Mouse (Mus musculus): ENCODE measurements around the gene Mrps6. TPM values are rescaled to one million over a fixed set of nuclear protein-coding genes. Genes with fewer than 3 reads are reported as not detected.

The Mrps6 gene
- 64.8 and 64.9 TPM in 2 replicates for polyA plus RNA-seq (2012; rRNA removed)

DNA sequence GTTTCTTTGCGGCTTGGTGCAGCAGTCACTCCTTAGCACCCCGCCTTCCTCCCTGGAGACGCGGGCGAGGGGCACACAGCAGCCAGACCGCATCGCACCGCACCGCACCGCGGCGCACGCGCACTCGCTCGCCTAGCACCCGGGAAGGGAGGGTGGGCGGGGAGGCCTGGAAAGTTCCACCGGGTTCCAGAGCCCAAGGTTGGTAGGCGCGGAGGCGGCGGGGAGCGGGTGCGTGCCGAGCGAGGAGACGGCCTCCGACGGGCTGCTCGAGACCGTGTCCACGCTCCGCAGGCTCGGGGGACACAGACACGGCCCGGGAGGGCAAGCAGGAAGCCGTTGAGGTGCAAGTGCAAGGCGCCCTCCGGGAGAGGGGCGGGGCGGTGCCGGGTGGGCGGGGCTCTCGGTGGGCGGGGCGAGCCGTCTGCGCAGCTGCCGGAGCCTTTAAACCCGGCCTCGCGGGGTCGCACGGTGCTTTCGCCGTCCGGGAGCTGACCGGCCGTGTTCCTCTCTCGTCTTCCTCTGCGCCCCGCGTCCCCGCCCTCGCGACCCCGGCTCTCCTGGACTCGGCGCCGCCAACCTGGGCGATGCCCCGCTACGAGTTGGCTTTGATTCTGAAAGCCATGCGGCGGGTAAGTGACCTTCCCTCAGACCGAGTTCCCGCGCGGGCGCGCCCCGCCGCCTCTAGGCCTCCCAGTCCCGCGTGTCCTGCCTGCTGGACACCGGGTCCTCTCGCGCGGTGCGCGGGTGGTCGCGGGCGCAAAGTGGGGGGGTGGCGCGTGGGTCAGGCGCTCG is at the start of gene Mrps6, which contains the start of the genes Gm49711 and Slc5a3:
Gene Mrps6, plus strand, starts transcription at position 419 of the 792 bp plus-strand sequence.
Gene Gm49711, plus strand, starts transcription at position 465 of the 792 bp plus-strand sequence.
Gene Slc5a3, plus strand, starts transcription at position 471 of the 792 bp plus-strand sequence.
- DNase-seq (ENCODE audit: extremely low spot score in 1 of 2, low spot score in 1 of 2): peak; percentile 55 to 87

DNA sequence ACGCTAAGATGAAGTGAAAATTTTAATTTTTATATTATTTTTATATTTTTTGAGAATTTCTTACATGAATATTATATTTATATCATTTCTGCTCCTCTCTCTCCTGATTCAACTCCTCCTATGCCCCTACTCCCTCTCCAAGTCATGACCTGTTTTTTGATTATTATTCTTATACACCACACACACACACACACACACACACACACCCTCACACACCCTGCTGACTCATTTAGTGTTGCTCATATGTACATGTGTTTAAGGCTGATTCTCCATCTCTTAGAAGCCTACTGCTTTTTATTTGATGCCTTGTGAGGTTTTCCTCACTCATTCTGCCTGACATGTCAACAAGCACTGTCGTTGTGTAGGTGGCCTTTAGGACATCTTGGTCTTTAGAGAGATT is 48.5 kb upstream of the Mrps6 start:
- DNase-seq (ENCODE audit: extremely low spot score in 1 of 2, low spot score in 1 of 2): no peak

DNA sequence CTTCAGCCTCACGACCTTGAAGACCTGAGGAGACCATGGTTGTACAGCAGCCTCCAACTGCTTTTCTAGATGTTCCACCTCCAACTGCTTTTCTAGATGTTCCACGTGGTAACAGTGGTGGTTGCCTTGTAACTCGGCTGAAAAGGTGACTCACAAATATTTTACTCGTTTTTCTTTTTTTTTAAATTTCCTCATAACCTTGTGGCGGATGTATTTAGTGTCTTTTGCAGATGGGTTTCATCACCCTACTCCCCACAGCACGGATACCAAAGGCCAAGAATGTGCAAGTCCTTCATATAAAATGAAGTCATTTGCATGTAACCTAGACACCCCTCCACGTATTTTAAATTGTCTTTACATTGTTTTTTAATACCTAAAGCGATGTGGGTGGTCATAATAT is 41.3 kb upstream of the Mrps6 start:
- no peak for DNase-seq (ENCODE audit: extremely low spot score in 1 of 2, low spot score in 1 of 2)

DNA sequence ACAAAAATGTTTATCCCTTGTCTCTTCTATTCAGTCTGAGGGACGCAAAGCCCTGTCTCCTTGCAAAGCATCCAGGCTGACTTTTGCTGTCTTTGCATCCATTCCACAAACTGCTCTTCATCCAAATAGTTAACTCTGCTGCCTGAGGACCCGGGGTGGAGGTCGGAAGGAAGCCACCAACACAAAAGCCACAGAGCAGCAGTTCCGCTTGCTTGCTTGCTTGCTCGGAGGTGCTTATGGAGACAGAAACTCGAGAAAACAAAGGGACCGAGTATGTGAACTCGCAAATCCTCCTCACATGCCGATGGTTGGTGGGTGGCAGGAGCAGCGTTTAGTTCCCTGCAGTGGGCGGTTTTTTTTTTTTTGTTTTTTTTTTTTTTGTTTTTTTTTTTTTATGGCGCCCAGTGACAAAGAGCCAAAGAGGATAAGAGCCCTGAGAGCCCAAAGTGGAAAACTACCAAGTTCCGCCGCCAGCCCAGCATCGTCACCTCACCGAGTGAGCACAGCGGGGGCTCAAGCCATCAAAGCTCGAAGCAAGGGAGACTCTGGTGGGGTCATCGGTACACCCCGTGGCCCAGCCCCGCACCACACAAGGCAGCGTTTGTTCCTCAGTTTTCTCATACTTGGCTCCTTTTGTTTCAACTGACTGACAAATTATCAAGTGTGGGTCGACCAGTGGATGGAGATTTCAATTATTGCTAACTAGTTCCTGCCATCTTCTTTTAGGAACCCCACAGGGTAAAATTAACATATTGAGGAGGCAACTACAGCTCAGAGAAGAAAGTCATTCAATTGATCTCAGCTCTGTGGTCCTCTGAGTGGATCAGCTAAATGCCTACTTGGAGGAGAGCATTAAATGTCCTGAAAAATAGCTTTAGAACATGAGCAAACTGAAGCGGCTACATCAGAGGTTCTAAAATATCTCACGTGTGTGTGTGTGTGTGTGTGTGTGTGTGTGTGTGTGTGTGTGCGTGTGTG is 38.6 kb upstream of the Mrps6 start:
- DNase-seq (ENCODE audit: extremely low spot score in 1 of 2, low spot score in 1 of 2): peak in 1 of 2 experiments; percentile 26

DNA sequence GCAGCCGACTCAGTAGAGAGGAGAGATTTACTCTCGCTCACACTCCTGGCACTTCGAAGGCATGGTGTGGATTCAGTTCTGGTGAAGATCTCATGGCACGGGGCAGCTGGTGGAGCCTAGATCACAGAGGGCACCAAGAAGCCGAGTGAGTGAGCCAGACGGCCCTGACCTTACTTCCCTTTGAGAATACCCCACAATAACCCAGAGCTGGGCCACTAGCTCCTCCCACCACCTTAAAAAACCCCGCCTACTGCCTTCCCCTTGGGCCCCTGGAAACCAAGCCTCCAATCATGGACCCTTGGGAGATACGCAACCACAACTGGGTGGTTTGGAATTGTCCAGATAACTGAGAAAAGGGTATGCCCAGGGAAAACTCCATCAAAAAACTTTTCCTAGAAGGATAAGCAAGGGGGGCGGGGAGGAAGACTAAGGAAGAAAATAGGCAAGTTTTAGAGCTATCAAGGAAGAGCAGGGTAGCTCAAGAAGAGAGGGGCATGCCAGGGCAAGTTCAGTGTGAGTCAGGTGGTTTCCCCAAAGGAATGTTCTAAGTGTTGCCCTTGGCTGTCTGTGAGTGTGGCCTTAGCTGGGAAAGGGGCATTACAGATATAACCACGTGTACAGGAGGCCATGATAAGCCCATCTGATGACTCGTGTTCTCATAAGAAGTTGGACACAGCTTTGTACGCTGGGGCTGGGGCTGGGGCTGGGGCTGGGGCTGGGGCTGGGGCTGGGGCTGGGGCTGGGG is 36.2 kb upstream of the Mrps6 start:
- DNase-seq (ENCODE audit: extremely low spot score in 1 of 2, low spot score in 1 of 2): no peak

DNA sequence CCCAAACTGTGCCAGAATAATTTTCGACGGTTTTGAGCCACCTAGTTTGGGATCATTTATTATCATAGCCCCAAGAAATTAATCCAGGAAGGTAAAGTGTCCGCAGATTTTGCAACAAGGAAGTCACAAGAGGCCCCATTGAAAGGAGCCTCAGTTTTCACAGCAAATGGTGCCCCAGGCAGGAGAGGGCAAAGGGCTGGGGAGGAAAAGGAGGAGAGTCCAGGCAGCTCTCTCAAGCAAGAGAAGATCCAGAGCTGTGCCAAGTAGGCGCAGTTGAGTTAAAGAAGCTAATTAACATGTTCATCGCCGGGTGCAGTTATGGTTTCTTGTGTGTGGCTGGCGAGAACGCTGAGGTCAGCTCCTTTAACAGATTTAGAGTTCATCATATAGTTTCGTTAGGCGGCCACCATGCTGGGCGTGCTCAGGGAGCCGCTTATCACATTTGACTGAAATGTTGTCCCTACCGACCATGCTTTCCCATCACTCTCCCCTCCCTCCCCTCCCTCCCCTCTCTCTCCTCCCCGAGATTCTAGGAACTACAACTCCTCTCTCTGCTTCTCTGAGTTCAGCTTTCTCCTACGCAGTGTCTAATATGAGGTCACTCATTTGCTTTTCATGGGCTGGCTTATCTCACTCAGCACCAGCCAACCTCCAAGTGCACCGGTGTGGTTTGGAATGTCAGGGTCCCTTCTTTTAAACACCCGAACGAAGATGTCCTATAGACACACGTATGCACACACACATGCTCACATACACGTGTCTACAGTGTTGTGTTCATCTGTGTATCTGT is 35.4 kb upstream of the Mrps6 start:
- no peak for DNase-seq (ENCODE audit: extremely low spot score in 1 of 2, low spot score in 1 of 2)

DNA sequence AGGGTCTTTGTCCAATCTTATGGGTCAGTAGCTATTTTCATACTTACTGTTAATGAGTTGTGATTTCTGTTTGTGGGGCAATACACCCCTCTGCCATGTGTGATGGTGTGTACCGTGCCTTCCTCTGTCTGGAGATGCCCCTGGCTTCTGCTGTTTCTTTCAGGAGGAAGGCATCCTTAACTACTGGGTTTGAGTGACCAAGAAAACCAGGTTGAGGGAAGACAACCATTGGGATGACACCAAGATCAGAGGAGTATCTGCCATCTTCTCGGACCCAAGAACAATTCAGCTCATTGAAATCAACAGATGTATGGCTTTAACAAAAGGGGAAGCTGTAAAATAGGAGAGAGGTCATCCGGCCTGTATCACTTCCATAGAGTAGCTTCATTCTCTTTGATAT is 24.8 kb upstream of the Mrps6 start:
- no peak for DNase-seq (ENCODE audit: extremely low spot score in 1 of 2, low spot score in 1 of 2)

DNA sequence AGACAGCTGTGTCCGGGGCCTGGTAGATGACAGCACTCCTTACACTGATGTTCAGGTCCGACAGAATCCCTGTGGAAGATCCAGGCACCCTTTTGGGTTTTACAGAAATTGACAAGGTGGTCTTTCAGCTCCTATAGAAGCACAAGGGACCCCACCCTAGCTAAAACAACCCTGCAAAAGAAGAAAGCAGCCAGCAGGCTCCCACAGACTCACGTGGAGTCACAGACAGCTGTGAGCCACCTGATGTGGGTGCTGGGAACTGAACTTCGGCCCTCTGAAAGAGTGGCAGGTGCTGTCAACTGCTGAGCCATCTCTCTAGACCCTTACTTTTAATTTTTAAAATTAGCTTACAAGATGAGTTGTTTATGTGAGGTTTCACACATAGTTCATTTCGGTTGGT is 23.4 kb upstream of the Mrps6 start:
- no peak for DNase-seq (ENCODE audit: extremely low spot score in 1 of 2, low spot score in 1 of 2)

DNA sequence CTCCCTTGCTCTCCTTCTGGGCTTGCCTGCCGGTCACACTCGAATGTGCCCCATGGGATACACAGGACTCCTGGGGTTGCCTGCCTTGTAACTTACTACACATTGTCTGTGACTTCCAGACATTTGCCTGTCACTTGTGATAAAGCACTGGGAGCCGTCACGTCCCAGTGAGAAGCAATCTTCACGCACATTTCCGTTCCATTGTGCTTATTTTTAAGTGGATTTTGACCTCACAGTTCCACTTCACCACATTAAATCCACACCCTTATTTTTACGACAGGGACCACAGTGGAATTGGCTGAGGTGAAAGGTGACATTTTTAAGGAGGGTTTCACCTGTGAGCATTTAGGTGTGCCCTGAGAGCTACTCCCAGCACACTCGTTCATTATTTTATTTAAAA is 21.4 kb upstream of the Mrps6 start:
- no peak for DNase-seq (ENCODE audit: extremely low spot score in 1 of 2, low spot score in 1 of 2)

DNA sequence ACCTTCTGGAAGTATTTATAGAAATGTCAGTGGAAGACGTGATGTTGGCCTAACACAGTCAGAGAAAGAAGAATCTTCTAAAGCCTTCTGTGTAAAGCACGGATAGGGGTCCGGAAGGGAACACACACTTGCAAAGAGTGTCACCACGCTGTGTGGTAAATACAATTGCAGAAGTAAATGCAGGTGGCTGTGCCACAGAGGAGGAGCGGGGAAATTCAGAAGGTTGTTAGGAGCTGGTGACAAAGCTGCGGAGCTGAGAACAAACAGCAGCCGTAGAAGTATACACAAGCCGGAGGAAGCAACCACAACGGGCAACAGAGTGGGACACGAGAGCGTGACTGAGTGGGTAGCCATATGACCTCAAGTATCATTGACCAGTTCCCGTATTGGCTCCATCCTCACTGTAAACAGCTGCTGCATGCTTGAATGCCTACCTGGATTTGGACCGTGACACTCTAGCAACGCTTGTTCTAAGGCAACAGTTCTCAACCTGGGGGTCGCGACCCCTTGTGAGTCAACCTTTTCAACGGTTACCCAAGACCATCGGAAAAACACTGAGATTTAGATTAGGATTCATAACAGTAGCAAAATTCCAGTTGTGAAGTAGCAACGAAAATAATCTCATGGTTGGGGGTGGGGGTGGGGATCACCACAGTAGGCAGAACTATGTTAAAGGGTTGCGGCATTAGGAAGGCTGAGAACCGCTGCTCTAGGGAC is 20.0 kb upstream of the Mrps6 start:
- DNase-seq (ENCODE audit: extremely low spot score in 1 of 2, low spot score in 1 of 2): no peak

DNA sequence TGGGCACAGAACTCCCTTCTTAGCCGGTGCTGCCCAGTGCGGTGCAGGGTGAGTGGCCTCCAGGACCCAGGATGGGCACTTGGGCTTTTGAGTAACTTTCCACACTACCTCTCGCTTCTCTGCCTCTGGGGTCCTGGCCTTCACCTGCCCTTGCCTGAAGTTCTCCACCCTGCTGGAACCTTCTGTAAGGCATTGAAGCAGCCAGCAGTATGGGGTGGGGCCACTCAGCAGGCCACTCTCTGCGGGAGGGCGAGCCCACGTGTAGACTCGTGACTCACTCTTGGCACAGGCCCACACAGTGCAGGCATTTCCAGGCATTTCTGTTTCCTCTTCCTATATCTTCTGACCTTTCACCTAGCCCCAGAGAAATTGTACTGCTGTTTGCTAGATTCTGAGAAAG is 18.6 kb upstream of the Mrps6 start:
- no peak for DNase-seq (ENCODE audit: extremely low spot score in 1 of 2, low spot score in 1 of 2)

DNA sequence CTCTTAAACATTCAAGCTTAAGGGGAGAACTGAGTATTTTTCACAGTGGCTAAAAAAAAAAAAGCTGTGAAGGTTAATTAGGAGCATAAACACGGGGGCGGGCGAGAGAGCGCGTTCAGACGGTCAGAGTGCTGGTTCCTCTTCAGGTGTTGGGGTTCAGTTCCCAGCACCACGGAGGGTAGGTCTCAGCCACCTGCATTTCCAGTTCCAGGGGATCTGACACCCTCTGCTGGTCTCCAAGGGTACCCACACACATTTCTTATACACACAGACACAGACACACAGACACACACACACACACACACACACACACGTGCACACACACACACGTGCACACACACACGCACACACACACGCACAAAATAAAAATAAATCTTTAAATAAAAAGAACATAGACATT is 18.1 kb upstream of the Mrps6 start:
- DNase-seq (ENCODE audit: extremely low spot score in 1 of 2, low spot score in 1 of 2): no peak

DNA sequence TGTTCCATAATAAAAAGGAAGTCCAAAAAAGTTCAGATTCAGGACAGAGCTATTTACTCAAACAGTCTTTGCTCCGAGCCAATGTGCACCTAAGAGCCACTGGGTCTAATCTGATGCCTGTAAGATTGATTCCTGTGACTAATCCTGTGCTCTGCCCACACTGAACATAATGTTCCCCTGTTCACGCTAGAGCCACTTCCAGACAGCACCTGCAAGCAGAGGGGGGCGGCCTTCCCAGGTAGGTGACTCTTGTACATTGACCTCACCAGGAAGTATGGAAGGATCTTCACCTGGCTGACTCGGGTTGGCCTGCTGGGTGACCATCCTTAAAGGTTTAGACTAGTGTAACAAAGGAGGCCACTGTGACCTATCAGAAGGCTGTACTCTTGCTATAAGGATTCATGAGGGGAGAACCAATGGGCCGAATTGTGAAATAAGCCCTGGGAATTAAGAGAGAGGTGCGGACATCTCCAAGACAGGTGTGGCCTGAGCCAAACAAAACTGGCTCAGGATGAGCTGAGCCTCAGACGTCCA is 6.2 kb upstream of the Mrps6 start:
- DNase-seq (ENCODE audit: extremely low spot score in 1 of 2, low spot score in 1 of 2): no peak

DNA sequence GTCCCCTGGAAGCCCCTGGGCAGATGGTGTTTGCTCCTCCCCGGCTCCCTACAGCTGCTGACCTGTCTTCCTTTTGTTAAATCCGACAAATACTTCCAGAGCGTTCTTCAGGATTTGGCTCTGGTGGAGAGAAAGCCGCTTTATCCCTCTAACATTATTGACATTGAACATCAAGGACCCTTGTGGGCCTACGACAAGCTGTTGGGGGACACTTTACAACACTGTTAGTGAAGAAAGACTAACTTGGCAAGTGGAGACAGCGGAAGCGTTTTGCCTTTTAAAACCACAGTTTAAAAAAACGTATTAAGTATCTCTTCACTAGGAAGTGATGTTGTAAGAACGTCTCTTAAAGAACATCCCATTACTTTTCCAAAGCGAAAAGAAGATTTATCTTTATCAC is 5.5 kb upstream of the Mrps6 start:
- no peak for DNase-seq (ENCODE audit: extremely low spot score in 1 of 2, low spot score in 1 of 2)

DNA sequence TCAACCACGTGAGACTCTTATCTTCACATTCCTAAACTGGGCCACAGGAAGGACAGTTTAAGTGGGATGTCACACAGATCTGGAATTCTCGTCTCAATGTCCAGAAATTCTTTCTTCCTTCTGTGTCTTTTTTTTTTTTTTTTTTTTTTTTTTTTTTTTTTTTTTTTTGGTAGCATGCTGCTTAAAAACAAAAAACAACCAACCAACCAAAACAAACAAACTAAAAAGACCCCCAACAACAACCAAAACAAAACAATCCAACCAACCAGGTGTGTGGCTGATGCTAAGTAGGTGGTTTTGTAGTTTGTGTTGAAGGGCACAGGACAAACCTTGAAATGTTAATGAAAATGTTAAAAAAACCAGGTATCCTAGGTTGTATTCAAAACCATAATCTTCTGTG is 1.4 kb upstream of the Mrps6 start:
- no peak for DNase-seq (ENCODE audit: extremely low spot score in 1 of 2, low spot score in 1 of 2)

DNA sequence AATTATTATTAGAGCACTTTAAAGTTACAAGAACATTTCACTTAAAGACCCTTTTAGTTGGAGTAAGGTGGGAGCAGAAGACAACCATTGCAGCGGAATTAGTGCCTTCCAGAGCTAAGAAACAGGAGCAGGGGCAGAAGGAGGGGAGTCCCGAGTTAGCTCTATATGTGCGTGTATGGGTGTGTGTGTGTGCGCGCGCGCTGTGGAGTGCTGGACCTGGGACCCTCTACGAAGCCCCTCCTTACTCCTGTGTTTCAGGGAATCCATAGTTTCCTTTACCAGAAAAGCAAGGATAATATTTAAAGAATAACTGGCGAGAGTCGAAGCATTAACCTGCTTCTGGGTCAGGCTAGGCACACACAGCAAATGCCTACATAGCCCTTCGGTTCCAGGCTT is 616 bp upstream of the Mrps6 start:
- no peak for DNase-seq (ENCODE audit: extremely low spot score in 1 of 2, low spot score in 1 of 2)

DNA sequence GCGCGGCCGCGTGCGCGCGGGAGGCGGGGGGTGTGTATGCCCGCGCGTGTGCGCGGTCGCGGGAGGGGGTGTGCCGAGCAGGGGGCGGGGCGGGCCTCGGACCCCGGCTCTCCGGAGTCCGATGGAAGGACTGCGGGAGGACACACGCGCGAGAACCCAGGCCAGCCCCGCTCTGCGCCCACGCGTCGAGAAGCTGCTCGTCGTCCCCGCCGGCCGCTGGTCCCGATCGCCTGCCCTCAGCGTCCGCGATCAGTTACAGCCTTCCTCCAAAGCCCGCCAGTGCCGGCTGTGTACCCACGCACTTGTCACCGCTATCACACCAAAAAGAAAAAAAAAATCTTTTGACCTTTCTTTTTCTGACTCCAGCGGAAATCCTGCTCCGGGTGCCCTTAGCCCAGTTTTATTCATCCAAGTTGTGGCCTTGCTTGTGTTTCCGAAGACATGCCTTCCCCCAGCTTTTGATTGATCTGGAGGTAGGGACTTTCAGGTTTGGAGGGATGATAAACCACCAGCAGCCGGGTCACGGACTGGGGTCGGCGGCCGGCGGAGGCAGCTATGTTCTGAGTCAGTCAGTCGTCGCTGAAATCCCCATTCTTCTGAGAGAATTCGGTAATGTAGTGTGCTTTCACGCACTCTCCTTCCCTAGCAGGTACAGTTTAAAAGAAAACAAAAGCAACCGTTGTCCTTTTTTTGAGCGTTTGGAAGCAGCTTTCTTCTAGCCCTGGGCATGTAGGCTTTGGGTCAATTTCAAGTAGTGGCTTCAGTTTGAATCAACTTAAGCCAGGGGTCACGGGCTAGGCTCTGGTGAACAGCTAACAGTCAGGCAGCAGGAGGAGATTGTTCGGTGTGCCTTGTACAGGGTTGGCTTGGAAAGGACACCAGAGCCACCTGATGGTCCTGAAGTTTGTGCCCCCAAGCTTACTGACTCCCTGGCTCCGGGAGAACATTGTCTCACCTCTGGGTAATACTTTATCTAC is 862 bp downstream of the Mrps6 start:
- peak in 1 of 2 experiments; percentile 13 for DNase-seq (ENCODE audit: extremely low spot score in 1 of 2, low spot score in 1 of 2)

DNA sequence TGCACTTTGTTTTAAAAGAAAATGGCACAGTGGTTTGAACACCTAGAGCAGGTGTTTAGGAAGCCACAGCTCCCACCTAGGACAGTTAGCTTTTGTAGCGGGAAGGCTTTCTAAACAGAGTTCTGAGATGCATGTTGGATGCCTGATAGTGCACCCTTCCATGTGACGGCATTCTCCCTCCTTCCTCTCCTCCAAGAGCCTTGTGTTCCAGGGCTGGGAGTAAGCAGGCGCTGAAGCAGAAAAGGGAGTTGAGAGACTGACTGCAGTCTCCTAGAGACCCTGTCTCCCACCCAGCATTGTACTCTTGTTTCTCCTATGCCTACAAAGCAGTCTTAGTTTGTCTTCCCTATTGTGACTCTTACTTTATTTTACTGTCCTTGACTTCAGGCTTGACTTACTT is 2.1 kb downstream of the Mrps6 start:
- DNase-seq (ENCODE audit: extremely low spot score in 1 of 2, low spot score in 1 of 2): no peak

Data from frontal cortex, adult 2 months (tissue).